Mouse (Mus musculus) liver, embryonic 13.5 days (tissue): ENCODE results near the gene Zbp1. TPM values are rescaled to one million over a fixed set of nuclear protein-coding genes. Genes with fewer than 3 reads are reported as not detected.

Experiments
- ATAC-seq: fragments of 200-750 bp; cut with Nextera tagmentation; 2 replicates; pipeline ENCODE4 v1.8.0; 2017; ENCODE audit warnings: low read depth, mild to moderate bottlenecking, moderate number of reproducible peaks, moderate library complexity
- DNase-seq: peaks from one replicate; pipeline ENCODE4 v3.0.0; 2022
- H3K27ac ChIP-seq: fragments of 300-500 bp; sonication (generic); 2 replicates; pipeline ENCODE4 v1.5.1; 2015; ENCODE audit warnings: moderate library complexity, mild to moderate bottlenecking, inconsistent platforms
- H3K27me3 ChIP-seq: fragments of 300-500 bp; sonication (generic); 2 replicates; pipeline ENCODE4 v1.6.1; 2015; ENCODE audit warnings: mild to moderate bottlenecking, inconsistent platforms
- H3K36me3 ChIP-seq: fragments of 300-500 bp; sonication (generic); 2 replicates; pipeline ENCODE4 v1.6.1; 2015; ENCODE audit warnings: mild to moderate bottlenecking, inconsistent platforms
- H3K4me1 ChIP-seq: fragments of 300-500 bp; sonication (generic); replicated peaks from 2 replicates; pipeline ENCODE4 v1.6.1; 2015; ENCODE audit warnings: inconsistent platforms
- H3K4me2 ChIP-seq: fragments of 300-500 bp; sonication (generic); 2 replicates; pipeline ENCODE4 v1.6.1; 2015; ENCODE audit warnings: inconsistent platforms, mild to moderate bottlenecking, moderate library complexity
- H3K4me3 ChIP-seq: fragments of 300-500 bp; sonication (generic); replicated peaks from 2 replicates; pipeline ENCODE4 v1.5.1; 2015; ENCODE audit warnings: mild to moderate bottlenecking, inconsistent platforms
- H3K9ac ChIP-seq: fragments of 300-500 bp; sonication (generic); 2 replicates; pipeline ENCODE4 v1.6.1; 2015; ENCODE audit warnings: mild to moderate bottlenecking, inconsistent platforms
- H3K9me3 ChIP-seq: fragments of 300-500 bp; sonication (generic); replicated peaks from 2 replicates; pipeline ENCODE4 v1.6.1; 2016; ENCODE audit warnings: inconsistent platforms
- WGBS: fragments of 180-500 bp; shearing (Covaris S2); methylation state at CpG from one replicate; pipeline ENCODE4 v1.1.7; 2015; ENCODE audit not compliant: insufficient replicate concordance; 5-methylcytosine and 5-hydroxymethylcytosine counted together
- polyA plus RNA-seq: library from polyadenylated mRNA; unstranded; fragments of >200 nt; fragmentation: Nextera tagmentation; extraction: Ambion mirVana; gene quantifications from 2 replicates; pipeline ENCODE4 v1.2.1, GENCODE M21; 2015

The Zbp1 gene
- polyA plus RNA-seq, 1 experiment from 2014 or later: 0.73 TPM

- Histone ChIP-seq H3K4me2 (no peak overlapping the region), H3K4me3 (no peak overlapping the region), H3K9ac (no peak overlapping the region), H3K27me3 (no peaks in the 10 kb centered on the region), H3K4me1 (no peaks in the 10 kb centered on the region), H3K9me3 (no peaks in the 10 kb centered on the region), H3K27ac (no peak overlapping the region), H3K36me3 (no peaks in the 10 kb centered on the region)
- no peak for DNase-seq
- ATAC-seq: no peak
- WGBS: 75% methylated on average over 7 of the region's 7 CpGs
Observed at GRCm38 (mm10) chr2:173209091-173209815, 9.5 kb downstream of the Zbp1 start.

- no peak for DNase-seq
- no peak for ATAC-seq
Observed at GRCm38 (mm10) chr2:173207051-173207450, 11.7 kb downstream of the Zbp1 start.

GRCm38 (mm10) chr2:173205563-173206099 lies 13.1 kb downstream of the Zbp1 start:
- 69% methylated on average over 14 of the region's 14 CpGs for WGBS
- Histone ChIP-seq H3K4me2 (no peak overlapping the region), H3K4me3 (no peak overlapping the region), H3K36me3 (no peaks in the 10 kb centered on the region), H3K27me3 (no peaks in the 10 kb centered on the region), H3K27ac (no peak overlapping the region), H3K4me1 (no peaks in the 10 kb centered on the region), H3K9ac (no peak overlapping the region), H3K9me3 (no peaks in the 10 kb centered on the region)
- DNase-seq: no peak
- no peak for ATAC-seq

More at GRCm38 (mm10) chr2:173207051-173207450, 11.7 kb downstream of the Zbp1 start:
- Histone ChIP-seq H3K9ac (no peak overlapping the region), H3K9me3 (no peaks in the 10 kb centered on the region), H3K4me2 (no peak overlapping the region), H3K36me3 (no peaks in the 10 kb centered on the region), H3K4me1 (no peaks in the 10 kb centered on the region), H3K27ac (no peak overlapping the region), H3K27me3 (no peaks in the 10 kb centered on the region), H3K4me3 (no peak overlapping the region)
- WGBS: 74% methylated on average over 3 of the region's 3 CpGs

- no peak for DNase-seq
- no peak overlapping the region for H3K9ac ChIP-seq
- 47% methylated on average over 4 of the region's 4 CpGs for WGBS
- no peak for ATAC-seq
- no peaks in the 10 kb centered on the region for H3K9me3 ChIP-seq
- no peak overlapping the region for H3K27ac ChIP-seq
- no peaks in the 10 kb centered on the region for H3K36me3 ChIP-seq
- H3K27me3 ChIP-seq: no peaks in the 10 kb centered on the region
- no peak overlapping the region for H3K4me3 ChIP-seq
- H3K4me1 ChIP-seq: no peaks in the 10 kb centered on the region
- H3K4me2 ChIP-seq: no peak overlapping the region
Observed at GRCm38 (mm10) chr2:173204671-173205070, 14.1 kb downstream of the Zbp1 start.

- H3K4me3 ChIP-seq: no peak overlapping the region
- H3K4me2 ChIP-seq: no peak overlapping the region
- H3K9me3 ChIP-seq: no peaks in the 10 kb centered on the region
- WGBS: 70% methylated on average over 3 of the region's 3 CpGs
- DNase-seq: no peak
- no peaks in the 10 kb centered on the region for H3K27me3 ChIP-seq
- ATAC-seq: no peak
- H3K4me1 ChIP-seq: no peaks in the 10 kb centered on the region
- no peak overlapping the region for H3K9ac ChIP-seq
- no peak overlapping the region for H3K27ac ChIP-seq
- H3K36me3 ChIP-seq: no peaks in the 10 kb centered on the region
Observed at GRCm38 (mm10) chr2:173203726-173204125, 15.0 kb downstream of the Zbp1 start.

GRCm38 (mm10) chr2:173202924-173203689 lies 15.6 kb downstream of the Zbp1 start:
- H3K9me3 ChIP-seq: no peaks in the 10 kb centered on the region
- no peak overlapping the region for H3K4me2 ChIP-seq
- no peak overlapping the region for H3K4me3 ChIP-seq
- no peak for ATAC-seq
- no peak overlapping the region for H3K9ac ChIP-seq
- DNase-seq: no peak
- no peaks in the 10 kb centered on the region for H3K4me1 ChIP-seq
- no peak overlapping the region for H3K27ac ChIP-seq
- WGBS: 75% methylated on average over 19 of the region's 19 CpGs
- no peaks in the 10 kb centered on the region for H3K36me3 ChIP-seq
- no peaks in the 10 kb centered on the region for H3K27me3 ChIP-seq

- ATAC-seq (no peak), DNase-seq (no peak)
- WGBS: 49% methylated on average over 4 of the region's 4 CpGs
- no peak overlapping the region for H3K27ac ChIP-seq
- H3K4me1 ChIP-seq: no peaks in the 10 kb centered on the region
- H3K4me2 ChIP-seq: no peak overlapping the region
- no peak overlapping the region for H3K4me3 ChIP-seq
- no peak overlapping the region for H3K9ac ChIP-seq
- H3K9me3 ChIP-seq: no peaks in the 10 kb centered on the region
- no peaks in the 10 kb centered on the region for H3K36me3 ChIP-seq
- no peaks in the 10 kb centered on the region for H3K27me3 ChIP-seq
Observed at GRCm38 (mm10) chr2:173194796-173195195, 23.9 kb downstream of the Zbp1 start.

GRCm38 (mm10) chr2:173187182-173187855 lies 31.4 kb downstream of the Zbp1 start:
- Histone ChIP-seq H3K4me3 (no peak overlapping the region), H3K36me3 (no peaks in the 10 kb centered on the region), H3K27me3 (no peaks in the 10 kb centered on the region), H3K9me3 (no peaks in the 10 kb centered on the region), H3K27ac (no peak overlapping the region), H3K9ac (no peak overlapping the region), H3K4me2 (no peak overlapping the region), H3K4me1 (no peaks in the 10 kb centered on the region)
- peak; percentile 52 for ATAC-seq
- 19% methylated on average over 8 of the region's 8 CpGs for WGBS
- DNase-seq: no peak

- 19% methylated on average over 26 of the region's 26 CpGs for WGBS
- no peaks in the 10 kb centered on the region for H3K36me3 ChIP-seq
Observed at GRCm38 (mm10) chr2:173186047-173186943, 32.4 kb downstream of the Zbp1 start.

GRCm38 (mm10) chr2:173185282-173185681 lies 33.4 kb downstream of the Zbp1 start:
- no peaks in the 10 kb centered on the region for H3K4me1 ChIP-seq
- ATAC-seq (no peak), DNase-seq (no peak)
- no peak overlapping the region for H3K27ac ChIP-seq
- no peak overlapping the region for H3K4me2 ChIP-seq
- no peak overlapping the region for H3K9ac ChIP-seq
- 48% methylated on average over 6 of the region's 6 CpGs for WGBS
- no peaks in the 10 kb centered on the region for H3K36me3 ChIP-seq
- no peak overlapping the region for H3K4me3 ChIP-seq
- no peaks in the 10 kb centered on the region for H3K9me3 ChIP-seq
- H3K27me3 ChIP-seq: no peaks in the 10 kb centered on the region; the same call in 1 of the 2 replicates

More at GRCm38 (mm10) chr2:173186047-173186943, 32.4 kb downstream of the Zbp1 start:
- H3K27me3 ChIP-seq: no peaks in the 10 kb centered on the region
- ATAC-seq (no peak), DNase-seq (peak; percentile 33)
- no peak overlapping the region for H3K9ac ChIP-seq
- H3K4me1 ChIP-seq: no peaks in the 10 kb centered on the region
- no peak overlapping the region for H3K4me3 ChIP-seq
- no peaks in the 10 kb centered on the region for H3K9me3 ChIP-seq
- H3K27ac ChIP-seq: no peak overlapping the region
- no peak overlapping the region for H3K4me2 ChIP-seq
